Mouse (Mus musculus) NIH3T3 (cell line): Measurements from ENCODE around the gene Acoxl.
"Not testable (repeated sequence)": the region's sequence is repeated elsewhere in the genome, so short reads cannot be mapped to it uniquely, and the experiment has no call there.

Source experiments
- DNase-seq: peaks from one replicate; pipeline ENCODE4 v3.0.0-alpha.2; 2012; ENCODE audit warnings: low read depth

Gene Acoxl

DNA sequence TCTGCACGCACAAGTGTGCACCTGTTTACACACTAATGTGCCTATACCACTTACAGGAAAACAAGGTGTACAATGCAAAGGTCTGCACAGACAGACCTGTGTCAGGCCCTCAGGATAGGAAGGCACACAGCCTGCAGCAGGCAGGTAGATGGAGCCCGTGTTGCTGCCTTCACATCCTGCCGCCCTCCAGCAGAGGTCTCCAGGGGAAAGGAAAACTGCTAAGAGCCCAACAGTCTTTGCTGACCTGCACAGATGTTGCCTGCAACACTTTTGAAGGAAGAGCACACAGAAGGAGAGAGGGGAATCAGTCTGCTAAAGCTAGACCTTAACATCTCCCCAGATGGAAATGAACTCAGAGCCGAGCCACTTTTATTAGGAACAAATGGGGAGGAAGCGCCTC is 240.2 kb downstream of the Acoxl start:
- peak; percentile 50 for DNase-seq

DNA sequence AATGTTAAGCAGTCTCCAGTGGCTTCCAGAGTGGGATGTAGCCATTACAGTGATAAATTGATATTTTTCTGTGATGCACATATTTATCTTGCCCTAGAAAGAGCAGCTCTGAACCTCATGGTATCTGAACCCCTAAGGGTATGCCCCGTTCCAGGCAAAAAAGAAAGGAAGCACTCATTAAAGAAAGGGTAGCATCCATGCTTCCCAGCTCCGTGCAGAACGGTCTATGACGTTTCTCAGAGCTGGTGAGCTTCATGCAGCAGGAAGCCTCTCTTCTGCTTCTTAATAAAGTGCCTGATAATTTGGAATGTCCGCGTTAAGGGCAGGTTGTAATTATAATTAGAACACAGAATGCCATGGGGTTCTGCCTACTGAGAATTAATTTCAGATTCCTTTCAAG is 240.6 kb downstream of the Acoxl start:
- DNase-seq: no peak

DNA sequence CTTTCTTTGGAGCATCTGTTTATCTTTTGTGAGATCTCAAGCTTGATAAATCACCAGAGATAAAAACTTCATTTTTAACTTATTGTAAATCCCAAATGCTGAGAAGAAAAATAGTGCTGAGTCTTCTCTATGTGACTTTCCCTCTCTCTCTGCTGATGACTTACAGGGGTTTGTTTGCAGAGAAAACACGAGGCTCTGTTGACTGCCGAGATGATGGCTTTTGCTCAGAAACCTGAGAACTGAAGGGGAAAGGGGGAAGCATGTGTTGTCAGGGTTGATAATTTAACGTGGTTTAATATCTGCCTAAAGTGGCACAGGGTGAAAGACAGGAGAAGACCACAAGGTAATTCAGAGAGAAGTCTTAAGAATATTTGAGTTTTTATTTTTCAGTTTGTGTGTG is 245.2 kb downstream of the Acoxl start:
- no peak for DNase-seq

DNA sequence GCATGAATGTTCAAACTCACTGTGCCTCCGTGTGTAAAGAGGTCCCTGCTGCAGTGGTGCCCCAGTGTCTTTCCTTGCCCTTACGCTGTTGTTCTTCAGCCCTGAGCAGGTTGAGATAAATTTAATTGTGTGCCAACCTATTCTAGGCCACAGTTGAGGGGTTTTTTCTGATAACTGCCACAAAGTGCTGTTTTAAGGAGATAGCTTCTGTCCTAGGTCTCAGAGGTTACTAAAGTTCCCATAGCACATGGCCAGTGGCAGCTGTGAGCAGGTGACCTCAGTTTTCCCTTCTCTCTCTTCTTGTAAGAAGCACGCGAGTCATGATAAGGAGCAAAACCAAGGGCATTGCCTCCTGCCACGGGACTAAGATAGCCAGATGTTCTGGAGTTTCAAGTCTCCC is 245.9 kb downstream of the Acoxl start:
- no peak for DNase-seq

DNA sequence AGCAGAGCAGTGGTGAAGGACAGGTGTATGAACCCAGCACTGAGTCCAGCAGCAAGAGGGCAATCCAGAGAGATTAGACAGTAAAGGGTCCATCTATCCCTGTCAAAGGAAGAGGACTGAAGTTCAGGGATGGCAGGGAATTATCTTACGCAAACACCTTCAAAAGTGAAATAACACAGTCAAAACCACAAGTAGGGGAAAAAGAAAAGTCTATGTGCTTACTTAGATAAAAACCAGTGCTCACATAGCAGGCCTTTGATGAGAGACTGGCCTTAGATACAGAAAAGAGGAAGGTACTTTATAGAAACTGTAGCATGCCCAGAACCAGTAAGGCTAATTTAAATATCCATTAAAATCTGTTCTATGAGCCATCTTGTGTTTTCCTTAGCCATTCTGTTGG is 246.8 kb downstream of the Acoxl start:
- DNase-seq: no peak

DNA sequence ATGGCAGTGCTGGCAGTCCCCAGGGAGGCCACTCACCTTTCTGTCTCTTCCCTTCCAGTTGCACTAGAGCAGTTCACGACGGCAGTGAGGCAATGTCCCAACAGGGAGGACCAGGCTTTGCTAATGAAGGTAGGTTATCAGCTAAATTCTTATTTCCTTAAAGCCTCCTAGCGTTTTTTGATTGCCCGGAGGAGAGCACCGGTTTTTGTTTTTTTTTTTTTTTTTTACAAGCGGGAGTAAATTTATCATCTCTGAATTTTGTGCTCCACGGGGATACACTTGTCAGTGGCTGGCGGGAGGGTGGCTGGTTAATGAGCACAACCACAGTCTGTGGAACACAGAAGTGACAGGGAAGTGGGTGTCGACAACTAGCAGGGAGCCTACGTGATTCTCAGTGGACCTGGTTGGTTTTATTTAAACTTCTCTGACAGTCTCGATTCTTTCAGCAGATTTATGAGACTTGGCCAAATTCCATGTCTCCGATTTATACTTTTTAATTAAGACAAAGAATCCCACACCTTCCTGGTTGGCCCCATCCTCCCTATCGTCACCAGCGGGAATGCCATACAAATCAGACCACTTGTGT is 247.7 kb downstream of the Acoxl start:
- no peak for DNase-seq

DNA sequence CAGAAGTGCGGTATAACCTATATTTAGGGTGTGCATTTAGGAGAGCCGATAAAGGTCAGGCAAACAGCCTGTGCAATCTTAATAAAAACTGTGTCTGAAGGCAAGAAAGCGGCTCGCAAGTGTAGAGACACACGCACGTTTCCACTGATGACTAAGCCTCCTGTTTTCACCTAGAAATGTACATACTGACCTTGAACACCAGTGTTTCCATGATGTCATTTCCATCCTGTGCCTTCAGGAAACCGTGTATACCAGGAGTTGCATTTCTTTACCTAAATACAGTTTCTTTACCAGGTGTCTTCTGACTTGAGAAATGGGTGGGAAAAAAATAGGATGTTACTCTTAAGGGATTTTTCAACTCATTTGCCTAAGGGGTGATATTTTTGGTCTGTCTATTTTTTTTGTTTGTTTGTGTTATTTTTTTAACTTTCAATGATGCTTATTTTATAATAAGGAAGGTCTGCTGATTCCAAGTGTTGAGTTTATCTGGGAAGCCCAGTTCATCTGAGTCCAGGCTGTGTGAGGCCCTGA is 248.4 kb downstream of the Acoxl start:
- no peak for DNase-seq

DNA sequence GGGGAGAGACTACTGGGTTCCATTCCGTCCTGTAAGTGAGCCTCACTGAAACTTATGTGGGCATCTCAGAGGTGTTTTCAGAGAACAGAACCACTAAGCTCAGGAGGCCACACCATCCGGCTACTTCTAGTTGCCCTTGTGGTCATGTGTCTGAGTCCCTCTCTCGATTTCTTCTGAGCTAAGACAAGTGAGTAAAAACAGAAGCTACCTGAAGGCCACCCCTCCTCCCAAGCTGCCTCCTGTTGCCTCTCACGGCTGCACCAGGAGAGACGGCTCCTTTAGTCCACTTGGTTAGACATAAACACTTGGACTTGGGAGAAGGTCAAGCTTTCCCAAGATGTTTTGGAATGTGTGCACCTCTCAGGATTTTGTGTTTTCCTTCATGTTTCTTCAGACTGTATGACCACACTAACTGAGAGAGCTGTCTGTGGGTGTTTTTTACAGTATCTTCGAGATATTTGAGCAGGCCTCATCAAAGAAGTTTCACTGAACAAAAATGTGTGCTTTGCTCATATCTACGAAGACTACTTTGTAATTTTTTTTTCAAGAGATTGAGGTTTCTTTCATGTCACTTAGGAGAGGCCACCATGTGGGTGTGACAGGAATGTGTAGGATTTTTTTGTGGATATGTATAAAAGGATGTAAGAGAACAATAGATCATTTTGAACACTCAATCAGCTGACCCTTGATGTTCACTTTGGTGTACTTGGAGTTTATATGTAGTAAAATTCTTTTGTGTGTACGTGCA is 249.3 kb downstream of the Acoxl start:
- no peak for DNase-seq

DNA sequence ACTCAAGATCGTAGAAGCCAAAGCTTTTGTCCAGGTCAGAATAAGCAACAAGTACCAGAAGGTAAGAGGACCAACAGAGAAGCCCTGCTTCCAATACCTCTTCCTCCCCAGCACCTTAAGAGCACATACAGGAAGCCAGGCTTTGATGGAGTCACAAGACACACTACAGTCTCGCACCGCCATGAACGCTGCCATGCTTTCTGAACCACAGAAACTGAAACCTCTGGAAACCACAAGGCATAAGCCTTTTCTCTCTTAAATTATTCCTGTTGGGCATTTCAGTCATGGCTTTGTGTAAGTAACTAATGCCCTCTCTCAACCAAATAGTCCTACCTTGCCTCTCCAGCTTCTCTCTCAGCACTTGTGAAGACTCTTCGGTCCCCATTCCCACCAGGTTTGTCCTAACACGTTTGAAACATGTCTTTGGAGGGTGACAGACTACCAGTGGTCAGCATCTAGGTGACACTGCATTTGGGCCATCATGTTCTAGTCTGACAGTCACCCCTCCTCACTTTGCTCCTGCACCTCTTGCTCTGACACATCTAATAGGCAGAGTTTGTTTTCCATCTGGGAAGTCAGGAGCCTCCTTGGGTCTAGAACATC is 251.7 kb downstream of the Acoxl start:
- no peak for DNase-seq

DNA sequence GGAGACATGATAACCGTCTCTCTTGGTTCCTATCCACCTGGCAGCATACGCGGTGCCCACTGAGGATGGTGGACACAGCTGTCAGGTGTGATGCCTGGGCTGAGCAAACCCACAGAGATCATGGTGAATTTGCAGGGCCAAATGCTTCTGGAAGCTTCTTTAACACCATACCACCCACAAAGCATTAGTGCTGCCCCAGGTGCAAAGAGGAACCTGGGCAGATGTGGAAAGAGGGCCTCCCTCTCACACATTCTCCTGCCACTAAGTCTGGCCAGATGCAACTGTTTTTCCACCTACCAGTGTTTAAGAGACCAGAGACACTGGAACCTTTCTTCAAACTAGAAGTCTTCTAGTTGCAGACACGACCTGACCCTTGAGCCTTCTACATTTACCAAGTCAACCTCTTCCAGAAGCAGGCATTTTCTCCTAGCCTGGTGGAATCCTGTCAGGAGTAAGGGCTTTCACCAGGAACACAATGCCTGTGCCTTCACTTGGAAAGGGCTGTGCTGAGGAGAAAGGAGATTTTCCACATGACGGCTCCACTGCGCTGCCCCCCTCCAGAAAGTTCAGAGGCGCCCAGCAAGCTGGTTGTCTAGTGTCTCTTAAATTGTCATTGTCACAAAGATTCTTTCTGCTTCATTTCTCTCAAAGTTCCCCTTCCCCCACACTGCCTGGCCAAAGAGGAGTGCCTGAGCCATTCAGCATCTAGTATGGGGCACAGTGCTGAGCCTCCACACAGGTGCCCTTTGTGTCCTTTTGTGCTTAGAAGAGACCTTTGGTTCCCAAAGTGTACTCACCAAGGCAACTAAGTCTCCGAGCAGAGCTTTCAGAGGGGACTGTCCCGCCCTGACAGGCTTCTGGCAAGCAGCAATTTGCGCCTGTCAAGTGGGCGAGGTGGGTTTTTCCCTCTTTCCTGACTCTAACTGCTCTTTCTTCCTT is 253.0 kb downstream of the Acoxl start:
- DNase-seq: no peak

DNA sequence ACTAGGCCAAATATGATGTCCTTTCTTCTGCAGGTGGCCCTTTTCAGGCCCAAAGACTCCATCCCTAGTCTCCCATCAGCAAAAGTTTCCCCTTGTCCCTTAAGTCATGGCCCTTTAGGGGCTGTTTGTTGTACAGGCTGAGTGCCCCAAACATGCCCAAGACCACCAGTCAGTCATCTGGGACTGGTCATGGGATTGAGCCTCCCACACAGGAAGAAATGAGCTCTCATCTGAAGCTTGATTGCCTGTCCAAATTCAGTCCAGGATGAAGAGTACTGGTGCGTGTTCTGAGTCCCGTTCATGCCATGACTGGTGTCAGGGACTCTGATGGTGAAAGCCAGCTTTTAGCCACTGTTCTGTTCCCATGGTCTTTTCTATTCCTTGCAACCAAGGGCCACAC is 253.8 kb downstream of the Acoxl start:
- DNase-seq: no peak

DNA sequence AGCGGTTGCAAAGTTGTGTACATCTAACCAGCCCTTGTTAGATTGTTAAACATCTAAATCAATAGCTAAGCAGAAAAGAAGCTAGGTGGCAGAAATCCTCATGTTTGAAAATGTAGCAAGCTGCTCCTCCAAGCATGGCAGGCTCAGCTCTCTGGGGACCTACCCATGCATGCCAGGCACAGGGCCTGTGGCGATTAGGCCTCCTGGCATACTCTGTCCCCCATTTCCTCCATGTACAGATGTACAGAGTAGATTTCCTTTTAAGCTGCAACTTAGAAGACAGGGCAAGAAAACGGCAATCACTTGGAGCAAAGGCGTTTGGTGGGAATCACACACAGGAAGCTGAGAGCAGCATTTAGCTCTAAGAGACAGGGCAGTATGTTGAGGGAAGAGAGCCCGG is 255.5 kb downstream of the Acoxl start:
- no peak for DNase-seq

DNA sequence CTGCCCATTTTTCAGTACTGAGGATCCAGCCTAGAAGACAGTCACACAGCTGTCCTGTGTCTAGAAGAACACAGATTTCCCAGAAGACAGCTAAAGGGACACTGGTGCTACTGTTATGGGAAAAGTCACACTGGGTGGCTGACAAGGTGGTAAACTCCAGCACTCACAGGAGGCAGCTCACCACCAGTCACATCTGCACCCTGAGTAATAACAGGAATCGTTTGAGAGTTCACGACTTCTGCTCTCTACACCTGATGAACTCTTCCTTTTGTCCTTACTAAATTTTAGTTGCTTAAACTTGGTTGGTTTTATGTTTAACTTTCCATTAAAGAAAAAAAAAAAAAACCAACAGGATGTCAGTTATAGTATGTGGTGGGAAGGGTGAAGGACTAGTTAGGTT is 255.9 kb downstream of the Acoxl start:
- no peak for DNase-seq

DNA sequence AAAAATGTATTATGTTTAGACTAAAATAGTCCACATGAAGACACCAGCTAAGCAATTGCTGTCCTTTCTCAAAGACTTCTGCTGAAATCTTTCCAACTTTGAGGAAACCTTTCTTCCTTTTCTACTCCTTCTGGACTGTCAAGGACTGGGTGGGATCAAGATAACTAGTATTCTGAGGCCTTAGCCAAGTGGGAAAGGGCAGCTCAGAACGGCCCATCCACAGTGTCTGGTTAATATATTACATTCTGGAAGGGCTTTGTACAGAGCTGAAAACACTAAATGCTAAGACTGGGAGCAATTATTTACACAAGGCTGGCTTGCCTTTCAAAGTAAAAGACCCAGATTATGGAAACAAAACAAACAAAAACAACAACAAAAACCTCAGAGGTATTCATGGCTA is 256.6 kb downstream of the Acoxl start:
- DNase-seq: no peak

DNA sequence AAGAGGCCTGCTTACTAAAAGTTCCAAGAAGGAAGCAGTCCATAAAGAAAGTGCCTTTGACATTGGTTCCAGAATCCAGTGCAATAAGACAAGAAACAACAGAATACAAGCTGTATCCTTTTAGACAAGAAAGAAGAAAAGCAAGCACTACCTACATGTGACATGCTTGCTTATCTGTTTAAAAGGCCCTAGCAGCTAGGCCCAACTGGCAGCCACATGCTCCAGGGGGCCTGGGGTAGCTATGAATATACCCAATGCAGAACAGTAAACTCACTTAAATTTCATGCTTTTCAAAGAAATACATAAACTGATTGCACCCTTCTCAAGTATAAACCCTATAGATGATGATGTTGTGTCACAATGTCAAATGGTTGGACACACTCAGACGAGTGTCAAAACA is 257.4 kb downstream of the Acoxl start:
- no peak for DNase-seq

DNA sequence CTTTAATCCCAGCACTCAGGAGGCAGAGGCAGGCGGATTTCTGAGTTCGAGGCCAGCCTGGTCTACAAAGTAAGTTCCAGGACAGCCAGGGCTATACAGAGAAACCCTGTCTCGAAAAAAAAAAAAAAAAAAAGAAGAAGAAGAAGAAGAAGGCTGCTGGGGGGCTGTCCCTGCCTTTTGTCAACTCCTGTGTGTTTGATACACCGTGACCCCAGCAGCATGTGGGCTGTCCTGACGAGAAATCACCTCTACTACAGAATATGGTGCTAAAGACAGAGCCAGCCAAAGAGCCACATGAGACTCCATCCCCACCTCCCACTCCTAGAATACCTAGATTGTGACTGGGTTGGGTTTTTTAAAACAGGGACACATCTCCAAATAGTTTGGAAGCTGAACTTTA is 259.4 kb downstream of the Acoxl start:
- DNase-seq: not testable (repeated sequence)

DNA sequence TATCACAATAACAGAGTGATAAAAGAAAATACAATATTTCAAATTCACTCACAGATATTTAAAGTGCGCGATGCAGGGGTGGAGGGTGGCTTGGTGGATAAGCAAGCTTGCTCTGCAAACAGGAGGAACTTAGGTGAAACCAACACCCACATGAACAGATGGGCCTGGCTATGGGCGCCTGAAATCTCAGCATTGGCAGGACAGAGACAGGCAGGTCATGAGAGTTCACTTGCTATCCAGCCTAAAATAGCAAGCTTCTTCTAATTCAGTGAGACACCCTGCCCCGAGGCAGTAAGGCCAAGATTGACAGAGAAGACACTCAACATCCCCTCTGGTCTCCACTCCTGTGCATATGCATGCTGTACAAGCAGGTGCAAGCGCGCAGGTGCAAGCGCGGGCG is 263.4 kb downstream of the Acoxl start:
- DNase-seq: no peak

DNA sequence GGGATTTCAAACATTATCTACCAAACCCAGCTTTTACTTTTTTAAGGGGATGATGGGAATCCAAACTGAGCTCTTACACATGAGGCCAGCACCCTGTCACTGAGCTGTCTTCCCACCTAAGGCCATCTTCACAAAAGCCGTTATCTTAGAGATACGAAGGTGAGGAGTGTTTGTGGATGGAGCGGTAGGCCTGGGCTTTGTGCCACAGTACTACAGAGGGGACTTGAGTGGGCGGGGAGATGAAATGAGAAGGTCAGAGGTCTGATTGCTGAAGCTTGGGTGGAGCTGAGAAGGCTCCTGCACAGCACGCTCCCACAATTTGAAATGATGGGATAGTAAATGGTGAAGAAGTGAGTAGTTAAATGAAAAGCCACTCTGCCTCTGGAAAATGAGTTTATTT is 266.1 kb downstream of the Acoxl start:
- no peak for DNase-seq

DNA sequence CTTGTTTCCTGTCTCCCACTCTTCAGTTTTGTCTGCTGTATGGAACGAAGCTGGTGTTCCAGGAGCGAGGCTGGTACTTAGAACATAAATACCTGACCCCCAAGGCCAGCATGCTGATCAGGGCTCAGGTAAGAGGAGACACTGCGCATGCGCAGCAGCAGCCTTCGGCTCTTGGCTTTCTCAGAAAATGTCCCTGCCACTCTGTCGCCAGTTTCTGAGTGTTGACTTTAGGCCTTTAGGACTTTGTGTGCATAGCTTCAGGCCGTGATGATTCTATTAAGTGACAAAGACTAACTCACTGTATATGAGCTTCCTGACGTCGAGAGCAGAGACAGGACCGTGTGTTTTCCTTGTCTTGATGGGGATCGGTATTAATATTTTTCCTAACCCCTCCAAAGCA is 267.0 kb downstream of the Acoxl start:
- DNase-seq: no peak

DNA sequence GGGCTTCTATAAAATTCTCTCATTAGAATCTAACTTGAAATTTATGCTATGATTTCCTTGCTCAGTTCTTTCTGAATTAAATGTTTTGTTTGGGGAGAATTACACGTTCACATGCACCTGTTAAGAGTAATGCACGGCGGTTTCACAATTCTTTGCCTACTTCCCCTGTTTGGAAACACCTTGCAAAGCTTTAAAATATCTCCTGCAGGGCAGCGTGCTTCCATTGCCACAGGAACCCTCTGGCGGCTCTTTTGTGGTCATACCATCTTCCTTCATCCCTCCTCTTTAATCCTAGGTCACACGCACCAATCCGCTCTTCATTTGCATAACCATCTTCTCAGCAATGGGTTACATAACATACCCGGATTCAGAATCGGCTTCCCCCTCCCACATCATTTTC is 272.9 kb downstream of the Acoxl start:
- DNase-seq: no peak

DNA sequence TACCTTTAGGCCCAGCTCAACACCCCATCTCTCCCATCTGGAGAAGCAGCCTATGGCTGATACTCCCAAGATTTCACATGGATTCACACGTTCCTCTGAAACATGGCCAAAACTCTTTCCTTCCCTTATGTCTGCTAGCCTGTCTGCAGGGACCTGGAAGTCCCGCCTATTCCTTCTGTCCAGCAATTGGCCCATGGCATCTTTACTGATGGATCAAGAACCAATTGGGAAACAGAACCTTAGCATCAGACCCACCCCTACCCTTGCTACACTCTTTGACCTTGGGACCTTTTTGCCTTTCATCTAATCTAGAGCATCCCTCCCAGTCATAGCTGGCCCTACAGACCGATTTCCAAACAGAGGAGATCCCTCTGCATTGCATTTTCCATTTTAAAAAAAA is 275.9 kb downstream of the Acoxl start:
- DNase-seq: no peak

DNA sequence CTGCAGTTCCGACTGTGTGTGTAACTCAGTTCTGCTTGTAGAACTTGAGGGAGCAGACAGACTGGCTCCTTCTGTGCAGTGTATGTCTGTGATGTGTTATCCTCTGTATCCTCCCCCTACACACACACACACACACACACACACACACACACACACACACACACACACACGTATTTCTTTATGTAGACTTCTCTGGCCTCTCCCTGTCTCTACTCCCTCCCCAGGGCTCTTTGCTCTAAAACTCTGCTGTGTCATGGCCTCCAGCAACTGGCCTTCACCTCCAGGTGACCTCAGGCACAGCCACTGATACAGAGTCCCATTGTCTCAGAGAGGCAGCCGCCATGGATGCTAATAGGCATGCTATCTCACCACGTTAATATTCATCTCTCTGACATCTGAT is 276.9 kb downstream of the Acoxl start:
- no peak for DNase-seq
